Mouse (Mus musculus) MEL-GATA-1-ER (cell line): ENCODE measurements around the gene Aoc2.
A peak's percentile ranks its signal among the peaks of the same experiment; 100 is the strongest.
"Not testable (repeated sequence)": the region's sequence is repeated elsewhere in the genome, so short reads cannot be mapped to it uniquely, and the experiment has no call there.

ENCODE experiments used
- DNase-seq: peaks from one replicate; pipeline ENCODE4 v3.0.0-alpha.2; 2012; ENCODE audit warnings: low read depth; ENCODE audit errors: extremely low read depth

The Aoc2 gene

DNA sequence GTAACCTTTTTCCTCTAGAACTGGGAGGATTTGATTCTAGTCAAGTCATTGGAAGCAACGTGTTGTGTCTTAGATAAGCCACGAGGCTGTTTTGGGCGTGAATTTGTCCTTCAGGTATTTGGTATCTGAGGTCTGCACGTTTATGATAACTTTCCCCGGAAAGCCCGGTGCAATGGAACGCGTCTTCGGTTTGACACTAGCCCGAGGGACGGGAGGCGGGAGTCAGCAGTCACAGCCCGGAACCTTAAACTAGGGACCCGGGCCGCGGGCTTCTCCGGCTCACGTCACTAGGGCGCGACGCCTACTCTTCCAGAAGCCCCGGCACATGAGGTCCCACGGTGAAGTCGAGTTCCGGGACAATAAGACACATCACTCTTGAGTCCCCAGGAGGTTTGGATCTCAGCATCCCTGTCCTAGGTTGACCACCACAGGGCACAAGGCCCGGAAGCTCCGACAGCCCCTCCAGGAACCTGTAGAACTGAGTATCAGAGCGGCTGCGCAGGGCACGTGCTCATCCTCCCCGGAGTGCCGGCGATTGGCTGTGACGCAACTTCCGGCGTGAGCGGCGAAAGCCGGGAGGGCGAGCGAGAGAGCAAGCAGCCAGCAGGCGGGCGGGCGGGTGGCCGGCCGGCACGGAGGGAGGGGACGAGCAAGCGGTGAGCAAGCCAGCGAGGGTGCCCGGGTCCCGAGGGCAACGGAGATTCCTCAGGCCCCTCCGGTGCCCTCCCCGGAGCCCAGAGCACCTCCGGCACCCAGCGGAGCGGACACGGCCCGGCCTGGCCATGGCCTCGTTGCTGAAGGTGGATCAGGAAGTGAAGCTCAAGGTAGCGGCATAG, 9.0 kb upstream of the Aoc2 start, which contains the start of gene Psme3:
Gene Psme3 (plus strand): TSS at position 549 of the 836 bp plus-strand sequence.
- peak; percentile 95 for DNase-seq

DNA sequence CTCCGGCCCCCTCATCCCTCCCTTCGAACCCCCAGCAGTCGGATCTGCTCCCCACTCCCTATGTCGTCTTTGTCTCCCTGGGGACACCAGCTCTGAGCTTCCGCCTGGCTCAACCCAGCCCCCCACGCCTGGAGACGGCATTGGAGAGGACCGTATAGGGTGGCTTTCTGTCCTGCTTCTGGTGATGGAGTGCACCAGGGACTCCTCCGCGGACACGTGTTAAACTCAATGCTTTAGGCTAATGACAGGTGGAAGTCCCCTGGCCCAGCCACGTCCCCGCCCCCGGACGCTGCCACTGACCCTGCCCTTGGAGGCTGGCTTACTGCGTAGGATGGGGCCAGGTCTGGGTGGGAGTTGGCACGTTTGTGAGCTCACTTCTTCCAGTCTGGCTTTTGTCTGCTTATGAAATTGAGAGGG, 8.4 kb upstream of the Aoc2 start:
- no peak for DNase-seq

DNA sequence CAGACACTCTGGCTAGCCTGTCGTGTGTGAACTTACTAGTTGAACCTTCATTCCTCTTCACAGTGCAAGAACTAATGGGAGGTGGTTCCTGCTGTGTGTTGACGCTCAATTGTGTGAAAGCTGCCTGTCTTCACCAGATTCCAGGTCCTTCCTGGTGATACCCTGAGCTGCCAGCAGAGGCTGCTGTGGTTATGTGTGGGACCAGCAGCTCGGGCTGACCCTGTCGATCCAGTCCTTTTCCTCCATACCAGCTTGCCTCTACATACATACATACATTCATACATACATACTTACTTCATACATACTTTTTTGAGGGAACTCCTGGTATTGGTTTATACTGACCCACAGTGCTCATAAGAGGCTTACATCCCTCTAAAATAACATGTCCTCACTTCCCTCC, 1.3 kb upstream of the Aoc2 start:
- DNase-seq = no peak

DNA sequence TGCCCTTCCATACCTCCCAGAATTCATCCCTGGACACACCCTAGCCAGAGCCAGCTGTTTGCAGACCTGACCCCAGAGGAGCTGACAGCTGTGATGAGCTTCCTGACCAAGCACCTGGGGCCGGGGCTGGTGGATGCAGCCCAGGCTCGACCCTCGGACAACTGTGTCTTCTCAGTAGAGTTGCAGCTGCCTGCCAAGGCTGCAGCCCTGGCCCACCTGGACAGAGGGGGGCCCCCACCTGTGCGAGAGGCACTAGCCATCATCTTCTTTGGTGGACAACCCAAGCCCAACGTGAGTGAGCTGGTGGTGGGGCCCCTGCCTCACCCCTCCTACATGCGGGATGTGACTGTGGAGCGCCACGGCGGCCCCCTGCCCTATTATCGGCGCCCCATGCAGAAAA, 338 bp downstream of the Aoc2 start:
- DNase-seq = not testable (repeated sequence)

DNA sequence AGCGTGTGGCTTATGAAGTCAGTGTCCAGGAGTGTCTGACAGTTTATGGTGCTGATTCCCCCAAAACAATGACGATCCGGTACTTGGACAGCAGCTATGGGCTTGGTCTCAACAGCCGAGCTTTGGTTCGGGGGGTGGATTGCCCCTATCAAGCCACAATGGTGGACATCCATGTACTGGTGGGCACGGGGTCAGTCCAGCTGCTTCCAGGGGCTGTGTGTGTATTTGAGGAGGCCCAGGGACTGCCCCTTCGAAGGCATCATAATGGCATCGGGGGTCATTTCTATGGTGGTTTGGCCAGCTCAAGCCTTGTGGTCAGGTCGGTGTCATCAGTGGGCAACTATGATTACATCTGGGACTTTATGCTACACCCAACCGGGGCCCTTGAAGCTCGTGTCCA, 1.3 kb downstream of the Aoc2 start:
- DNase-seq = no peak

DNA sequence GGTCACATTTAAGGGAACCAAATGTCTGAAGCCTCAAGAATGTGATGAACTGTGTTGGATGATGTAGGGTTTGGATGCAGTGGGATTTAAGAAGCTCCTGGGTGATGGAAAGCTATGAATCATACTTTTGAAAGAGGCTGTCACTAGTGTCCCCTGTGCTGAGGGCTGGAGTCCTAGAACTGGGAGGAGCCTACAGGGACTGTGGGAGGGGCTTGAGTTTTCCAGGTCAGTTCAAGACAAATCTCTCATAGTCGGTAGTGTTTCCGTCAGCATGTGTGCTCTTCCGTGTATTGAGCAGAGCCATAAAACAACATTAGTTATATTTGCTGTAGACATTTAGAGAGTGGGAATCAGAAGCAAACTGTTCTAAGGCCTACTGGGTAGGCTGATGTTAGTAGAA, 2.4 kb downstream of the Aoc2 start:
- no peak for DNase-seq

DNA sequence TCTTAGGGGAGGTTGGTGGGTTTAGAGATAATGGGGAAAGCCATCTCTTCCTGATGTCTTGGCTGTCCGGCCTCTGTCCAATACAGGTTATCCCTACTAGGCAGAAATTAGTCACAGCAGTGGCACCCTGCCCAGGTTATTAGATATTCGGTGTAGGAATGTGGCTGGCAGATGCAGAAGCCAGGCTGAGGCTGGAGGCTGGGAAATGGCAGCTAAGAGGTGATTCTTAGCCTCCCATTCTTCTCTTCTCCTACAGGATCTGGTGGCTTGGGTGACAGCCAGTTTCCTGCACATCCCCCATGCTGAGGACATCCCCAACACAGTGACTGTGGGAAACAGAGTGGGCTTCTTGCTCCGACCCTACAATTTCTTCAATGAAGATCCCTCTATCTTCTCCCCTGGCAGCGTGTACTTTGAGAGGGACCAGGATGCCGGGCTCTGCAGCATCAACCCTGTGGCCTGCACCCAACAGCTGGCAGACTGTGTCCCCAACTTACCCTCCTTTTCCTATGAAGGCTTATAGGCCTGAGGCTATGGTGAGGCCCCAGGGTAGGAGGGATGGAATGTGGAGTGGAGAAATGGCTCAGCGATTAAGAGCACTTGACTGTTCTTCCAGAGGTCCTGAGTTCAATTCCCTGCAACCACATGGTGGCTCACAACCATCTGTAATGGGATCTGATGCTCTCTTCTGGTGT, 4.2 kb downstream of the Aoc2 start:
- no peak for DNase-seq

DNA sequence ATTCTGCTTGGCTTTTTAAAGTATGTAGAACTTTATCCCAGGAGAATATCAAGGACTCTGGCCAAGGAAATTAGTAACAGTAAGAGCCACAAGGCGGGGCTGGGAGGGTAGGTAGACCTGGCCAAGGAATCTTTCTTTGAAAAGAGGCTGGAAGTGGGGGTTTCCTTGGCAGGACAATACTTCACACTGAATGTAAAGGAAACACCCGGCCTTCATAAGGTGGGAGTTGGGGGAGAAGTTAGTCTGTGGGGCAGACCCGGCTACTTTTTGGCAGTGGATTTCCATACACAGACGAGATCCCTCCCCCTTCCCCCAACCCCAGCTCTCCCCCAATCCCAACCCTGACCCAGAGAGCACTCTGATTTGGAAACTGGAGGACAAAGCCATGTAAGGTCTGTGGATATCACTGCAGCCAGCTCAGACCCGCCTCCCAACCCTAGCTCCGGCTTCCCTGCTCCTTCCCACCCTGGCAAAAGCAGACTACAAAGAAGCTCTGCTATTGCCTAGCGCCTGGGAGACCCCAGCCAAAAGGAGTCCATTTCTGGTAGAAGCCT, 5.6 kb downstream of the Aoc2 start, which contains the start of gene Aoc3:
Gene Aoc3 (plus strand): TSS at position 235 of the 554 bp plus-strand sequence.
- DNase-seq = no peak

DNA sequence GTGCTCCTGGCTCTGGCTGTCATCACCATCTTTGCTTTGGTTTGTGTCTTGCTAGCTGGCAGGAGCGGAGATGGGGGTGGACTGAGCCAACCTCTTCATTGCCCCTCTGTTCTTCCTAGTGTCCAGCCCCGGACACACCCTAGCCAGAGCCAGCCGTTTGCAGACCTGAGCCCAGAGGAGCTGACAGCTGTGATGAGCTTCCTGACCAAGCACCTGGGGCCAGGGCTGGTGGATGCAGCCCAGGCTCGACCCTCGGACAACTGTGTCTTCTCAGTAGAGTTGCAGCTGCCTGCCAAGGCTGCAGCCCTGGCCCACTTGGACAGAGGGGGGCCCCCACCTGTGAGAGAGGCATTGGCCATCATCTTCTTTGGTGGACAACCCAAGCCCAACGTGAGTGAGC, 6.1 kb downstream of the Aoc2 start:
- DNase-seq = not testable (repeated sequence)

DNA sequence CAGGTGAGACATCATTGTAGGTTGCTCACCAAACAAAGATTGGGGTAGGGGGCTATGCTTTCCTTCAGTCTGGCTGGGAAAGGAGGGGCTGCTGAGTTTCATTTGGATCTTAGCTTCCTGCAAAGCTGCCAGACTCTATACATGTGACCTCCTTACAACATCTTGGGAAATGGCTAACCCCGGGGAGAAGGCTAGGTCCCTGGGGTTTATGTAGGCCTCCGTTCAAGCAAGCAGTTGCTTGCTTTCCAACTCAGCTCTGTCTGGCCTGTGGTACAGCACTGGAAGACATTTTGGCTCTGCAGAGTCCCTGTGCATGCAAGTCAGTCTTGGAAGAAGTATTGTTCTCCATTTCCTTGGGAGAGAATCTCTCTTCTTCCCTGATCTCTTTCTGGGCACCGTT, 7.7 kb downstream of the Aoc2 start:
- DNase-seq = no peak

DNA sequence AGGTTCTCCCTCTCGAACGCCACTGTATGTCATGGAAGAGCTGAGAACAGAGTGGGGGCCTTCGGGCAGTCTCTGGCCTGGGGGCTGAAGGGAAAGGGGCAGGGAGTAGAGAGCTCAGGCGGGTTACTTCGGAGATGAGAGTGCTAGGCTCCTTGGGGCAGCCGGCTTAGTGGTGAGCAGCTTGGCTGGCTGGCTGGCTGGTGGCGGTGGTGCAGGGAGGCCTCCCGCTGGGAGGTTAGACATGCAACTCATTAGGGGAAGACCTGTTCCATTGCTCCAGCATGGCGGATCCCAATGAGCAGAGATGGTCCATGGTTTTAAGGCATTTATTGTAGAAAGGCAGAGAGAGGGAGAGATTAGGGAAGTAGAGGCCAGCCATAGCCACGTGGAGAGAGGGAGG, 9.2 kb downstream of the Aoc2 start:
- no peak for DNase-seq

DNA sequence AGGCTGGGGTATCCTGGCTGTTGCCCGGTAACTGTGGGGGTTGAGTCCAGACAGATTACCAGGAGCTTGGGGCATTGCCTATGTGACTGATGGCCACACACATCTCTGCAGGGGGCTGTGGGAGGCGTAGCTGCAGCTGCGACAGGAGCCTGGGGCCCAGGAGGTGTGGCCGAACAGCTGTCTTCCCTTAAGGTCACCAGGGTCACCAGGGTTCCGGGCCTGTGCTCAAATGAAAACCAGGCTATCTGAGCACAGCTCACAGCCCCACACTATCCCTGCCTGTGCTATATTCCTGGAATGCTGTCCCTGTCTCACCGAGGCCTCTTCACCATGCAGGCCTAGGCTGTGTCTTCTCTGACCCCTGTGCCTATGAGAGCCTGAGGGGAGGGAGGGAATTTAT, 9.7 kb downstream of the Aoc2 start:
- DNase-seq = no peak

DNA sequence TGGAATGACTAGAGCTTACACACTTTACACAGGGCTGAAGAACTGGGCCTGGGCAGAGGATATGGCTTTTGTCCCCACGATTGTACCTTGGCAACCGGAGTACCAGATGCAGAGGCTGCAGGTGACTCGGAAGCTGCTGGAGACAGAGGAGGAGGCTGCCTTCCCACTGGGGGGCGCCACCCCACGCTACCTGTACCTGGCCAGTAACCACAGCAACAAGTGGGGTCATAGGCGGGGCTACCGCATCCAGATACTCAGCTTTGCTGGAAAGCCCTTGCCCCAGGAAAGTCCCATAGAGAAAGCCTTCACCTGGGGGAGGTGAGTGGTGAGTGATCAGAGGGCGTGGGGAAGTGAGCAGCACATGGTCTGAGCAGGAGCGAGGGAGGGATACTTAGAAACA, 10.8 kb downstream of the Aoc2 start:
- DNase-seq = no peak

DNA sequence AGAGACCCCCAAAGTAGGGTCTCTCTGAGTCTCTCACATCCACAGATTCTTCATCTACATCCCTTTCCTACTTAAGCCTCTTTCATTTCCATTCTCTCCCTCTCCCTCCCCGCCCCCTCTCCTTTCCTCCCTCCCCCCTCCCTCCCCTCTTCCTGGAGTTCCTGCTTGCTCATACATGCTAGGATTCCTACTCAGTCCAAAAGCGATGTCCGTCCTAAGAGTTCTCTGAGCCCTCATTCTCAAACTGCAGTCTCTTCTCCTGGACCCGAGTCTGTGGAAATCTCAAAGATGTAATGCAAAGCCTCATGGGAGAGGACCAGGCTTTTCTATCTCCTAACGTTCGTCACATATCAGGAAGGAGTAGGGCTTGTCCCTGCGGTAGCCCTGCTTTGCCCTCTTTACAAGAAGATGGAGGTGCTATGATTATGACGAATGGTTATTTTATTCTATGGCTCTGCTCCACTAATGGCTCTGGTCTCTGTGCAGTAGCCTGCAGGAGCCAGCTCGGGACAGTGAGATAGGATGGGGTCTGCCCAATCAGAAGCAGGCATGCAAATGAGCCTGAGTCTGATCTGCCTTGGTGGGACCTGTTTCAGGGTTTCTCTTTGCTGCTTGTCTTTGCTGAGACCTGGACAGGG, 13.4 kb downstream of the Aoc2 start:
- DNase-seq = peak; percentile 74

DNA sequence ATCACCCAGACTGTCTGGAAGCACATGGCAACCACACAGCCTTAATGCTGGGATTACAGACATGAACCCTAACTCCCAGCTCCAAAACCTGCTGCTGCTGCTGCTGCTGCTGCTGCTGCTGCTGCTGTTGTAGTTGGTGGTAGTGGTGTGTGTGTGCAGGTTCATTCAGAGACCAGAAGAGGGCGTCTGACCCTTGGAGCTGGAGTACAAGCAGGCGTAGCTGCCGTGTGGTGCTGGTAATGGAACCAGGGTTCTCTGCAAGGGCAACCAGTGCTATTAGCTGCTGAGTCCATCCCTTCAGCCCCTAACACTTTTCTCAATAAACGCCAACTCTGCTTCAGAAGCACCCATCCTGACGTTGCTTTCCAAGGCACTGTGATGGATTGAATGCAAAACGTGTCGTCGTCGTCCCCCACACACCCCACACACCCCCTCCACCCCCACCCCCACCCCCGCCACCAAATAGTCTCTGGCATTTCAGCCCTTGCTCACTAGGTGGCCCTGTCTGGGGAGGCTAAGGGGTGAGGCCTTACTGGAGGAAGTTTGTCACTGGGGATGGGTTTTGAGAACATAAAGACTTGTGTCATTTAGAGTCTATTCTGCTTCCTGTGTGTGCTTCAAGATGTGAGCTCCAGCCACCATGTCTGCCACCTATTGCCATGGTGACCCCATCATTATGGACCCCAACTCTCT, 22.4 kb downstream of the Aoc2 start:
- no peak for DNase-seq

DNA sequence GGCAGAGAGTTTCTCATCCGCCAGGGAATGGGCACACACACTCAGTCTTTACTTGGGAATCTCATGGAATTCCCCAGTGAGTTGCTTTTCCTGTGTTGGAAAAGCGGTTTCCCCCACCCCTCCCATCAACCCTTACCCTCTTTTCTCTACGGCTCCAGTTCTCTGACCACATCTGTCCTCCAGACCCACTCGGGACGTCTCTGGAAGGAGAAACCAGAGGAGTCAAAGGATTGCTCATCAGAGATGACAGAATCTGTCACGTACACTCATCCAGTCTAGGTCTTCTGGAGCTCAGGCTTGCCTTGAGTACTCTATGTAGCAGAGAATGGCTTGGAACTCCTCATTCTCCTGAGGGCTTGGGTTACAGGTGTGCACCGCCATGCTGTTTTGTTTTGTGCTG, 23.9 kb downstream of the Aoc2 start:
- DNase-seq = no peak

DNA sequence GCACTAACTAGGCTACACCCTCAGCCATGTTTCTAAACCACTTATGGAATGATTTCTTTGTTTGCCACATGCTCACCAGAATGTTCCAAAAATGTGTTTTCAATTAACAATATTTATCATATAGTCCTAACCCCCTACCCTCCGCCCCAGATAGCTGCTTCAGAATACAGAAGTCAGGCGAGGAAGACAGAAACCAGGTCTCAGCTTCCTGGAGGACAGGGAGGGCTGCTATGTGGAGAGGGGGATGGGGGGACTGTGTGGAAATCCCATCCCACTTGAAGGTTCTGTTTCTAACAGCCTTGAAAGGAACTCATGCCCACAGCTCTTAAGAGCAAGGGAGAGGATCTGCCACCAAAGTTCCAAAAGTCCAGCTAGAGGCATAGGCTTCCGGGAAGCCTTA, 24.4 kb downstream of the Aoc2 start:
- no peak for DNase-seq

DNA sequence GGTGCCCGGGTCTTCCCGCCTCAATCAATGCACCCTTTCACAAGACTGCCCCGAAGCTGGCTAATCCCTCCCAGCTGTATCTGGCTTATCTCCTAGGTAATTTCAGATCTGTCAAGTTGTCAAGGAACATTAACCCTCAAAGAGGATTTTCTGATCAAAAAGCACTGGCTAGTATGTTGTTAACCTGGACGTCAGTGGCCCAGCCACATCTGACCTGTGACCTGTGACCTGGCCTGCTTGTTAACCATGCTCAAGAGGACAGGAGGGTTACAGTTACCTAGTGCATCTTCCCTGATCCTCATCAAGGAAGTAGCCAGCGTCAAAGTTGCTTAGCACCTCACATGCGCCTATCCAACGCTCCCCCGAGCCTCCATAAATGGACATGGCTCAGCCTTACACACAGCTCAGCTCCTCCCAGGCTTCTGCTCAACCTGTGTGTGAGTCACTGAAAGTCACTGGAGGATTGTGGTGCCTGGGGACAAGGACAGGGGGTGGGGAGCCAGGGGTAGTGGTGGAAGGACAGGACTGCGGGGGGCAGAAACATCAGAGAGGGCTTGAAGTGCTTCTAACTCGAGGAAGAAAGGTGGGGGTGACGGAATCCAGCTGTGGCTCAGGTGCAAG, 26.3 kb downstream of the Aoc2 start:
- no peak for DNase-seq

DNA sequence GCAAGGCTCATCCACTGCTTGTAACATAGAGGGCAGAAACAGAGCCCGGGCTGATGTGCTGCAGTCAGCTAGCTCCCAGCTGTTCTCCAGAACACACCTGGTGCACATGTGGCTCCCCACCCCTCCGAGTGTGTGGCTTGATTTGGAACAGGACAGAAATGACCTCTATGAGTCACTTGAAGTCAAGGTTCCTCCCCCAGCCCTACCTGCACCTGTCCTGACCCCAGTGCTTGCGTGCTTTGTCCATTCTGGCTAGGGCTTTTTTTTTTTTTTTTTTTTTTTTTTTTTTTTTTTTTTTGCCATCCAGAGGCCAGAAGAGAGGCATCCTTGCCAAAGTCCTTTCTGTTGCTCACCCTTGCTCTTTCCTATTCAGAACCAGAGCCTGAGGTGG, 26.9 kb downstream of the Aoc2 start:
- no peak for DNase-seq

DNA sequence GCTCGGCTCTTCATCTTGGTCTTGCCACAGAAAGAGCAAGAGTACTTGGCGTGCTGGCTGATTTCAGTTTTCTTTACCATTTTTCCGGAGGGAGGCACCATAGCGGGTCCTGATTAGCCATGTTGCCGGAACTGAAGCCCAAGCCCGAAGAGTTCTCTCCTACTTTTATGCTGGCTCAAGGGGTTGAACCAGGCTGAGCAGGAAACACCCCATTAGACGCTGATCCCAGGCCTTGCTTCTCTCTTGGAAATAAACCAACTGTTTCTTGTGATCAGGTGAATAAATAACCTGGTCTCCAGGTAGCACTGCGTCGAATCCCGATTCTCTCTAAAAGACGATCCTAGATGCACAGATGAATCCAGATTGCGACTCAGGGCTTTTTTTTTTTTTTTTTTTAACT, 28.6 kb downstream of the Aoc2 start:
- no peak for DNase-seq

DNA sequence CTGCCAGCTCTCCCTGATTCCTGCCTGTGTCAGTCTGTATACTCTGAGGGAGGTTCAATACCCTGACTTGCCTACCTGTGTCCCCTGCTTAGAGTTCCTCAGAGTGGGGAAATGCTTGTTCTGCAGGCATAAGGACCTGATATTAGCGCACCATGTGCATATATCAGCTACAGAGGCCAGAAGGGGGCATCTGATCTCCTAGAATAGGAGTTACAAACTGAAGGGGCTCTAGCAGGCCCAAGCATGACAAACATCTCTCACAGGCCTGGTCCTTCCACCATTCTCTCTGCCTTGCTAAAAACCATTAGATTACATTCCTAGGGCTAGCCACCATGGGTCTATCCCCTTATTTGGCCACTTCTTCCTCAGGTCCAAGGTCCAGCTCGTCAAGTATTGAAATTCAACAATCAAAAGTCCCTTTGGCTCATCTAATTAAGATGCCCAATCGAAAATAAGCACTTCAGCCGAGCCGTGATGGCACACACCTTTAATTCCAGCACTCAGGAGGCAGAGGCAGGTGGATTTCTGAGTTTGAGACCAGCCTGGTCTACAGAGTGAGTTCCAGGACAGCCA, 29.7 kb downstream of the Aoc2 start:
- DNase-seq = no peak
